Mouse (Mus musculus) thymus, postnatal 10 days (tissue): ENCODE measurements around the gene Arl4a.
A peak's percentile ranks its signal among the peaks of the same experiment; 100 is the strongest.

Source experiments
- DNase-seq, 2 experiments: peaks; one replicate each; pipeline ENCODE4 v3.0.0; 2021; ENCODE audit warnings: low spot score in 2 of 2

Arl4a gene

DNA sequence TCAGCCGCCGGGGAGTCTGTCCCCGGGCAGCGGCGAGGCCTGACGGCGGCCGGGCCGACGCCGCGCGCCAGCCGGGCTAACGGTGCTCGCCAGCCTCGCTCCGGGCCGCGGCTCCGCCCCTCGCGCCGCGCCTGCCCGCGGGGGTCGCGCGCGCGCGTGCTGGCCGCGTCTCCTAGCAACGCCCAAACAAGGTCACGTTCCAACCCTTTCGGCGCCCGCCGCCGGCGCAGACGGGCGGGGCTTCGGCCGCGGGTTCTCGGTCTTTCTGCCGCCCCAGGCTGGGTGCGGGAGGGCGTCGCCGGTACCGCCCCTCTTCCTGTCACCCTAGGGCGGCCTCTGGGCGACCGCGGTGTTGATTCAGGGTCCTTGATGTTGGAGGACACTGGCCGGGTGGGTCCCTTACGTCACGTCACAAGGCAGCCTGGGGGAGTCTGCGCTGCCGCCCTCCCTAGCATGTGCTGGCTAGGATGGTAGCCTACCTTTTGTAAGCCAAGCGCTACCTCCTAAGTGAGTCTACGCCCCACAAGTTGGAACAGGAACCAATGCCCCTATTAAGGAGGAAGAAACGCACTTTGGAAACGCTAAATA, at the start of gene Arl4a:
Gene Arl4a (minus strand): TSS at position 150 of the 588 bp plus-strand sequence.
- peak; percentile 90 to 94 for DNase-seq

DNA sequence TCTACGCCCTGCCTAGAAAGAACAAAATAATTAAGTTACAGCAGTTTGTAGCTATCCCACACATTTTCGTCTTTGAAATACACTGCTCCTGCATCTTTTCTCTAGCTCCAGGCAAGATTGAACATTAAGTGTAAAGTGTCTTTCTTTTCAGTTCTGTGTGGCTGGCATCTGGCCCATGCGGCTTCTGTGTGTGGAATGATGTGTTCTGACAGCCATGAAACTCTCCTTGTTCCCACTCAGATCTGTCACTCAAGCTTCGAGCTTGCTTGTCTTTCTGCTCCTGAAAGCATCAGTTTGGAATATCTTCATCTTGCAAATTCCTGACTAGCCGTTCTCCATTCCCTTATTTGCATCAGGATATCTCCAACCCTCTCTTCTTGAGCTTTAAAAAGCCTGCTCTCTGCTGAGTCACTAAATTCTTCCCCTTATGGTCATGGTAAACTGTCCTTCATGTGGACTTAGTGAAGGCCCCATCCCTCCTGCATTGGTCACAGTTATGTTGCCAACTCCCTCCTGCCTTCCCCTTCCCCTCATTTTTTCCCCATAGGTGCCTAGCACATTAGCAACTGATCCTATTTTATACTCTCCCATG, 48.0 kb upstream of the Arl4a start:
- DNase-seq = no peak

DNA sequence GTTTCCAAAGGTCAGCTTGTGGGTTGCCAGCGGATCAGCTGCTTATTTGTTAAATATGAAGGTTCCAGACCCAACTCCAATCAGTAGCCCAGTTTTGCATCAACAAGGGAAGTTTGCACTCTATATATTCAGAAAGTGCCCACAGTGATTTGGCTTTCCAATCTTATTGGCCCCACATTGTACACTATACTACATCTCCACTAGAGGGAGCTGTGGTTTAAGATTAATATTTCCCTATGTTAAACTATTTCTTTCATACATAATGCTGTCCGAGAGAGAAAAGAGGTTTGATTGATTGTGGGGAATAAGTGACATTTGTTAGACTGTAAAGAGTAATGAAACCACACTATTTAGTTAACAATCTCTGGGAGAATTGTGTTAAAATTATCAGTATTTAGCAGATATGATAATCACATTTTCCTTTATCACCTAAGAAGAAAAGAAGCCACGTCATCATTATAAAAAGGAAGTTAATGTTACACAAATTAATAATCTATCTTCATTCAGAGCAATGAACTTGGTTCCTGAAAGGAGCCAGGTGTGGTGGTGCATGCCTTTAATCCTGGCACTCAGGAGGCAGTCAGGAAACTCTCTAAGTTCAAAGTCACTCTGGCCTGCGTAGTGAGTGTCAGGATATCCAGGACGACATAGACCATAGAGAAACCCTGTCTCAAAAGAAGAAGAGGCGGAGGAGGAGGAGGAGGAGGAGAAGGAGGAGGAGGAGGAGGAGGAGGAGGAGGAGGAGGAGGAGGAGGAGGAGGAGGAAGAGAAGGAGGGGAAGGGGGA, 44.8 kb upstream of the Arl4a start:
- DNase-seq = peak in 1 of 2 experiments; percentile 39

DNA sequence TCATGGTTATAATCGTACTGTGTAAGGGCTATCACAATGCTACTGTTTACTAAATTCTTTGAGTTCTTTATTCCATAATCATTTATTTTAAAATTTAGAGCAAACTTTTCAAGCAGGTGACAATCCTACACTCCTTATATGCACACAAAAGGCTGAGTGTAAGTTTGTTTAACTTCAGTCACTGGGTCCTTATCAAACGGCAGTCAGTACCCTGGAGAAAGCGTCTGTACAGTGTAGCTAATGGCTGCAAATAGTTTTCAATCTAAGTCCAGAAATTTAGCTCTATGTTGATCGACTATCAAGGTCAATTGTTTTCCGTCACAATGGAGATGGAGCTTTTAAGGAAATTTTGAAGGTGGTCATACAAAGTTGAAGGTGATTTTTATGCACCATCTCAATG, 44.2 kb upstream of the Arl4a start:
- no peak for DNase-seq

DNA sequence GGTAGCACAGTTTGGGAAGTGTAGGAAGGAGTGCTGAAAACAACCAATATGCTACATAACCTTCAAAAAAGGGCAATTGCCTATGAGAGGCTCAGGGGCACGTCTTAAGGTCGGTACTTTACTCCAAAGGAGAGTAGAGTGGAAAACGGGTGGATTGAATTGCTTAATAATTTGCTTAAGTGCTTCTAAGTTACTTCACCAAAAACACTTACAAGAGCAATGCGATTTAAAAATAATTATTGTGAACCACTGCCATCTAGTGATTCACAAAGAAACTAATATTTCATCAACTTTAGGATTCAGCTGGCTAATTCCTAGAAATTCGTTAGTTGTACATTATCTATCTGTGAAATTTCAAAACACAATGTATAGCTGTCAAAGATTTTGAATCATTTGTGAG, 35.8 kb upstream of the Arl4a start:
- no peak for DNase-seq

DNA sequence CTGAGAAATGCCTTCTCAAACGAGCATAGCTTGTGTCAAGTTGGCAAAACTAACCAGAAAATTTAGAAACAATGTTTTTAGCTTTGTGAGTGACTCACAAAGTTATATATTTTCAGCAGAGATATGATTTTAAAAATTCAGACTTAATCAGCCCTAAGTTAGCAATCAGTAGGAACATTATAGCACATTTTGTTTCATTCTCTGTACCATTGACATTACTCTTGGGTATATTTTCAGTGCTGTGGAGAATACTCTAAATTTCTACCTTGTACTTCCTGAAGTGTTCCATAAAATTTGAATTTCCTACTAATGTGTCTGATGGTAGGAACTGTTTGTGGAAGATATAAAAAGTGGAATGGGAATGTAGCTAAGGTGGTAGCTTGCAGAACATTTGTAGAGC, 9.2 kb upstream of the Arl4a start:
- no peak for DNase-seq

DNA sequence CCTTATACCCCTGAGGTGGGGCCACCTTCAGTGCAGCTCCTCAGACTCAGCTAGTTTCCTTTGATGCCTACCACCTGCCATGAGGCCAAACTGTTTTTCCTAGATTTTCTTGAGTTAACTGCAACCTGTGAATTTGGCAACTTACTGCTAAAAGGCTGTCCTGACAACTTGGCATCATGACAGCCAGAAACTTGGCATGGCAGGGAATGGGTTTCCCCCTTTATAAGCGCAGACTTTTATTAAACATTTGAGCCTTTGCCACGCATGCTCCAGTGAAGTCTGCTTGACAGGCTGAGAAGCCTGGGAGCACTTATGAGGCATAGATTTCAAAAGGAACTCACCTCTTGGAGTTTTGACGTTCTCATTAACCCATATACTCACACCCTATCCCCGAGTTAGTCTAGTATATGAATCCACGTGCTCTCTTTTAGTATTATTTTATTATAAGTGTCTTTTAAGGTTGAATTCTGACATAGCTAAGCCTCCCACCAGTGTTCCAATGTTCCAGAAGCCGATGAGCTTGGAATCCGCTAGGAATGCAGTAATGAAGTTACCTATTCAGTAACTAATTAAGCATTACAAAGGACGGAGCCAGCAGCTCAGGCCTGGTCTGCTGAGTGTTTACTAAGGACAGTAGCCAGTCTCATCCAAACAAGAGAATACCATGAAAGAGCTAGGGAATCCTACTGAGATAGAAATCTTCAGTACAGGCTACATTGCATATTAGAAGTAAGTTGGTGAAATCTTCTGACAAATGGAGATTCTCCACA, 6.2 kb upstream of the Arl4a start:
- DNase-seq = no peak

DNA sequence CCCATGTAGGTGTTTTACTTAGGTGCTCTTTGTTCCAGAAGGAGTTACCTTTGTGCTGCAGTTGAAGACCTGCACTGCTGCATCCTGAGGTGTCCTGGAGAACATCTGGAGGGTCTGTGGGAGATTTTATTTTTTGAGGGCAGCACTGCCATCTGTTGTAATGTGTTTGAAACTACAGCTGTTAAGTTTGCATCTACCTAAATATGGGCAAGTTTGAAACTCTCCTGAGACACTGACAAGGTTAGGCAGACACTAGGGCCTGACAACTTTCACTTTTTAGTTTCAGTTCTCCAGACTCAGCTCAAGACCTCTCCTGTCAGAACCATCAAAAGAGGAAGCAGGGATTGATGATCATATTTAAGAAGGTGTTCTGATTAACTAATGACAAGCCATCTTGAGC, 2.2 kb upstream of the Arl4a start:
- DNase-seq = peak; percentile 14 to 41

DNA sequence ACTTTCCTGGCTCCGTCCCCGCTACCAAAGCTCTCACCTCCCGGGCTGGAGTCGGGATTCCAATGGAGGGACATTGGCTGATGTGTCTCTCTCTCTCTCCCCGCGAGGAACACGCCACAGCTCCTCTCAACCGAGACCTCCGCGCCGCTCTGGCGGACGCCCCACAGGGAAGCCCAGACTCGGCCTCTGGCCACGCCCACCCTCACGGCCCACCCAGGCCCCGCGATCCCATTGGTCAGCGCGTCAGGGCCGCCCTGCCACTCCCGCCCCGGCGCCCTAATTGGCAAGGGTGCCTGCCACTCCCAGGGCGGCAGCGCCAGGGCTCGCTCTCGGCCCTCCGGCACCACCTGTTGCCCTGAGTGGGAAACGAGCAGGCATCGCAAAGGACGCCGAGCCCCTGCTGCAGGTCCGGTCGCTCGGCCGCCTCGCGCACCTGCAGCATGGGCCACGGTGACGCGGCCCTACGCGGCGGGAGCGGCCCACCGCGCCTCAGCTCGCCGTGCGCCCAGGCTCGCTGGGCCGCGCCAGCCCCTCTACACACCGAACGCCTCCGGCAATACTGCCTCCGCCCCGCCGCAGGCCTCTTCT, 505 bp downstream of the Arl4a start:
- DNase-seq = peak; percentile 99

DNA sequence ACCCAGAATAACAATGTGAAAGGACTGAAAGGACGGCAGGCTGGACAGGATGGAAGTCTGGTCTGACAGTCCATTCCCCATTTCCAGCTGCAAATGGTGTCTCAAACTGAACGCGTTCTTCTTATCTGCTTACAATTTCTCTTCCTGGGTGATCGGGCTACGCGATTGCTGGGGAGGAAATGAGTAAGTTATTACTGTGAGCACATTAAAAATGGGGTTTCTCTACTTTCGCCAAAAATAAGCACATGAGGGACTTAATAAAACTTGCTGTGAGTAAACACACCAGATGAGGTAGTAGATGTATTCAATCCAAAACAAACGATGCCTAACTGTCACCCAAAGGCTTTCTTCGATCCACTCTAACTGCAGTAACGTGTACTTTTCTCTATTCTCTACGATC, 1.2 kb downstream of the Arl4a start:
- DNase-seq = peak; percentile 9 to 14

DNA sequence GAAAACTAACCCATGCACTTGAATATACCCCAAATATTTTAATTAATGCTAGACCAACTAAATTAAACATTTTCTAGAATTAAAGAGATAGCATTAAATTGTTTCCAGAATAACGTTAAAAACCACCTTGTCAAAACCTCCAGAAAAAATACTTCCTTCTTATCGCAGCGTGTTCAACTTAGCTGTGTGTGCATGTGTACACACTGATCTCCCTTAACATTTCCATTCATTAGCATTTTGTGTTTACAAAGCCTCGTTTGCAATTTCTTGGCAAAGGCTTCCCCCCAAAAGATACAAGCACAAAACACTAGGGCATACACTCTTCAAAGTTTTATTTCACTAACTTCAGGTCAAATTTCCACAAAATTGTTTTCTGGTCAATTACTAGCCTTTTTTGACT, 2.3 kb downstream of the Arl4a start:
- no peak for DNase-seq

DNA sequence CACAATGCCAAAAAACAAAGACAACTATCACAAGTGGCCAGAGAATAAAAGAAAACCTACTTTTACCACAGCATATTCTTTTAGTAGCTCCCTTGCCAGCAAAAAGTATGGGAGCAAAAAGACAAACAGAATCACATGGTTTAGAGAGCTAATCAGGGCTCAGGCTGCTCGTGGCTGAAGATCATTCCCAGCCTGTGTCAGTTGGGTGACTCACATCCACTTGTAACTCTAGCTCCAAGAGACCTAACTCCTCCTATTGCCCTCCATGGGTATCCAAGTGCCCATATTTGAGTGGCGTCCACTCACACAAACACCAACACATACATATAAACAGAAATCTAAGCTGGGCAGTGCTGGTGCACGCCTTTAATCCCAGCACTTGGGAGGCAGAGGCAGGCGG, 8.6 kb downstream of the Arl4a start:
- no peak for DNase-seq

DNA sequence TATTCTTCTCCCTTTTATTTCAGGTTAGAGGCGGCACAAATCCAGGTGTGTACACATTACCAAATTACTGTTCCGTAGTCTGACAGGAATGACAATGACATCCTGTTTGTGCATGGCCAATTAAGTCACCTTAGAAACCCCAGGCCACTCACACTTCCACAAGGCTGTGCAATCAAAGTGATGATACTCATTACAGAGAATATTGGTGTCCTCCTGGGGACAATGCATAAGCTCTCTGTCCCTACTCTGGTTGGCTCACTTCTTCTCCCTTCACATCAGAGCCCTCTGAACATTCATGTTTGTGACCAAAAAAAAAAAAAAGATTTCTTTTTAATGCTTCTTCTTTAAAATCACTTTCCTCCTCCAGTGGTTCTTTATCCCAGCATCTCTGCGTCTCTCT, 10.0 kb downstream of the Arl4a start:
- no peak for DNase-seq

DNA sequence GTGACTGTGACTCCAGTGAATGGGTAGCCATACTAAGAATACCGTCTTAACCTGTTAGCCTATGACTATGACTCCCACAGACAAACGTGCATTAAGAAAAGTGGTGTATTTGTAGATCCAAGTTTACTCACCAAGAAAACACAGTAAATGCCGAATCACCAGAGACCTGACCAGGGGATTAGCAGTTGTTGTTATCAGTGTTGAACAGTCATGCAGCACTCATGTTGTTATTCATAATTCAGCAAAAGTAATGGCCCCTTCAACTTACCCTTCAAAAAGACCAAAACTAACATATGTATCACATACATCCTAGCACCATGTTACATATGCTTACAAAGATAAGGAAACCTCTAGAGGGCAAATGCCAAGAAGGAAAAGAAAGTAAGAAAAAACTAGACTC, 10.4 kb downstream of the Arl4a start:
- DNase-seq = no peak

DNA sequence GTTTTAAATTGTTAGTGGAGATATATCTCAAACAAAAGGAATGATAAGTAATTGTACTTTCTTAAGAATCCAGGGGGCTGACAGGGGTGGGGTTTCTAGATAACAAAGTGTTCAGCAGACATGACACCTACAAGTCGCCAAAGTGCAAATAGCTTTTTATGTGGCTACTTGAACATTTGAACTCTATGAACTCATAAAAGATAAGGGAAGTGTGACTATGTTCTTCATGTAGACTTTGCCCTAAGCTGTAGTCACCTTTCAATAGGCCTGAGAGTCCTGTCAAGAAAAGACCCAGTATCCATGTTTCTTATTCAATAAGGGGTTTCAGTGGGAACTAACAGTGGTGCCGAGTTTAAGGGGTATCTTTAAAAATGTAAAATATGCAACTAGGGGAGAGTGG, 13.9 kb downstream of the Arl4a start:
- DNase-seq = no peak

DNA sequence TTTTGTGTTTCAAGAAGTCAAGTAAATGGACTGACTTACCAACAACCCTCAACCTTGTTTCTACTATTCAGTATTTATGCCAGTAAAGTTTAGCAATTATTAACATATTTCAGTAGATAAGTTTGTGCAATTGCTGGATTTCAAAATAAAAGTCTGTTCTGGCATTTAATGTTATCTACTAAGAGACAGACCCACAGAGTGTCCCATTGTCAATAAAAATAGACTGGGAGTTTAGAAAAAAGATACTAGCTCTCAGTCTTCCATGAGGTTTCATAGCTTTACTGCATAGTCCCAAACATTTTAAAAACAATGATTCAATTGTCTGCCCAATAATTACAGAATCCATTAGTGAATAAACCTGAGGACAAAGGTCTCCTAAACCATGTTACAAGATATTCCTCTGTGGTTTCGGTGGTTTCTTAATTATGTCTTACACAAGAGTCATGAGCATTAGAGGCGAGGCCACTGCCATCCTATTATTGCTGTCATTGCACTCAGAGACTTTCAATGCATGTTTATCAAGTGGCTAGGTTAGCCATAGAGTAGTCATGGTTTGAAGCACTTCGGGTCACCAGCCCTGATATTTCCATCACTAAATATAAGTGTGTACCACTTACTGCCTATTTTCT, 14.7 kb downstream of the Arl4a start:
- DNase-seq = no peak

DNA sequence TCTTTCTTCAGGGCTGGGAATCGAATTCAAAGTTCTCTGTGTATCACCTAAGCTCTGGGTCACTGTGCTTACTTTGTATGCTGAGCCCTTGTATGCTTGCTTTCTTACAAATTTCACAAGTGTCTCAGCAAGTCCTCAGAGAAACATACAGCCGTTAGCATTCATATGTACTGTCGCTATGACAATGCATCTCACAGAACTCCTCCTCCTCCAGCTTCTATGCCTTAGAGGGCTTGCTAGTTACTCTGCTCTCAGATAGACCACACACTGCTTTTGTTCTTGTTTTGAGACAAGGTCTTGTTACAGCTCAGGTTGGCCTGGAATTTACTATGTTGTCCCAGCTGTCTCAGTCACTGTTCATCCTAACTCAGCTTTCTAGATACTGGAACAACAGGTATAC, 15.5 kb downstream of the Arl4a start:
- no peak for DNase-seq

DNA sequence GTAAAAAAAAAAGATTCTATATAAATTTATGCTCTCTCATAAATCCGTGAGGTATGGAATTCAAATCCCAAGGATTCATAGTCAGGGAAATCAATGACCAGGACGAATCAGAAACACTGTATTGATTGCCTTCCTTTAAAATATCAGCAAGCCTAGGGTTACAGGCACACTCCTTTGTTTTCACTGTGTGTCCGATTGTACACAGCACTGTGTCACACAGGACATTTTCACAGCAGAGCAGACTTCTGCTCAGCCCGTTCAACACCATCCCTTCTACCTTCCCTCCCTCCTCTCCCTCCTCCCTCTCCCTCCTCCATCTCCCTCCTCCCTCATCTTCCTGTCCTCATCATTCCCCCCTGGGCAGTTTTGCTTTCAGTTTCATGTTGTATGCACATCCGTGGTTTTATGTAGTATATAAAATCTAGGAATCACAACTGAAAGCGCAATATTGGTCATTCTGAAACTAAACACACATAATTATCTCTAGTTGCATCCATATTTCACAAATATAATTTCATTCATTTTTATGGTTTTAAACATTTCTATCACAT, 19.8 kb downstream of the Arl4a start:
- no peak for DNase-seq

DNA sequence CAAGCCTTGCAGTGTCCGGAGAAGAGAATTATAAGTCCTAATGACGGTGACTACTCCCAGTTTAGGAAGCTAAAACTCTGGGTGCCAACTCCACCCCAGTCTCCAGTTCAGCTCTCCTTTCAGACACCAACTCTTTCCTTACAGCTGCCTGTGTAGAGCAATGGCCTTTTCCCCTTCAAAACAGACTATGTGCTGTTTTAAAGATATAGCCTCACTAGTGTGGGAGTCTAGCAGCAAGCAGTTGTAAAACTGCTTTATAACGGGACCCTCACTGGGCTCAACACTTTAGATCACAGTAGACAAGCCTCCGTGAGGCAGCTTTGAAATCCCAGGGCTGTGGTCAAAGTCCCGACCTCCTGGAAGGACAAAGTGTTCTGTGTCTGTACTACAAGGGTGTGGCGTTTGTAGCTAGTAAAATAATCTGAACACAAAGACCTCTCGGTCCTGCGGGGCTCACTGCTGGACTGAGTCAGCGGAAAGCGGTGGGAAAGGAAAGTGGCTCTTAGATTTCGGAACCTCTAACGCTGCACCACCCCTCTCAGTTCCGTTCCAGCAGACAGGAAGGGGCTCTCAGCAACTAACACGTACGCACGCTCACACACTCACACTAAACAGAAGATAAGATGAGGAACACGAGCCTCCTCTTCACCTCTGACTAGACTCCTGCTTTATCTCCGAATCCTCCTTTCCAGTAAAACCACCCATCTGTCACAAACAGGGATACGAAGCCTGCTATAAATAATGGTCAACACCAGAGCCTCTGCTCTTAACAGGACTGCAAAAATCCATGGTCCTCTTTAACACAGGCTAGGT, 21.0 kb downstream of the Arl4a start:
- DNase-seq = peak; percentile 16 to 45

DNA sequence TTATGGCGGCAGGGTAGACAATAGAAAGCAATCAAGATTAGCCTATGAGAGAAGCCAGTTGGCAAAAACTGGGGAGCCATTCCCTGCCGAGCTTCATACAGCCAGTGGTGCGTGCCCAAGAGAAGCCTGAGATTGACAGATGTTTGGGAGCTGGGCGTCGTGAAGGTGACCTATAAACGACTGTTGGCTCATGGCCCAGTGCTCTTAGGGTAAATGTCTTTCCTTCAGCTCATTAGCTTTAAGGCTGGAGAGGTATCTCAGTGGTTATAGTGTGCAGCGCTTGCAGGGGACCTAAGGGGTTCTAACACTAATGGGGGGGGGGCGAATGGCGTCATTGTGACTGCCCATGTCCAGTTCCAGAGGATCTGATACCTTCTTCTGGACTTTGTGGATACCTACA, 21.8 kb downstream of the Arl4a start:
- DNase-seq = no peak

DNA sequence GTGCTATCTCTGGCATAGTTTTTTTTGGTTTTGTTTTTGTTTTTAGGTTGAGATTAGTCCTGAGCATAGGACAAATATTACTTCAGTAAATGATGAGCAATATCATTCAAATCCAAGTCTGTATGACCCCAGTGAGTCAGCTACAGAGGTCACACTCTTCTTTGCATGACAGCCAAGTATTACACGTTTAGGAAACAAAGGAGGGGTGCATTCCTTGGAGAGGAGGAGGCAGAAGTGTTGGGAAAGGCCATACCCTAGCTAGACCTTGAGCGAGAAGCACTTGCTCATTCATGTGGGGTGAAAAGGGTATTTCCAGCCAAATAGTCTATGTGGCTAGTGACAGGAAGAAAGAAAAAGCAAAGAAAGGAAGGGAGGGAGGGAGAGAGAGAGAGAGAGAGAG, 28.0 kb downstream of the Arl4a start:
- no peak for DNase-seq
